Mouse (Mus musculus) ES-CJ7 (cell line): ENCODE measurements around the gene Tff1.

Experiments
- DNase-seq: peaks from one replicate; pipeline ENCODE4 v3.0.0; 2011; ENCODE audit warnings: low read depth, low spot score

Tff1 gene

DNA sequence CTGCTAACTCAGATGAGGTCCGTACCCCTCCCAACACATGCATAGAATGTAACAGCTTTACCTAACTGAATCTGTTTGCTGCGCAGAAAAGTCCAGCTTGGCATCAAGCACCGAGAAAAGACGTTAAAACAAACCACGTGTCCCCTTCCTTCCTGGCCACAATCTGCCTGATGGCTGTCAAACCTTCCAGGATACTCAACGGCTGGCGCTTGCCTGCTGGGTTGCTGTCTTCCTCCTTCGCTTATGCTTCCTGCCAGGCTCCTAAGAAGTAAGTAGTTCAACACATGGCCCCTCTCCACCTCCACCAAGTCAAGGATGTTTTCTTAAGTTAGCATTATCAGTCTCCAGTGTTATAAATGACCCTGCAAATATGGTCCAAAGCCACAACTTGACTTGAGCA lies 11.3 kb downstream of the Tff1 start:
- DNase-seq = no peak

- no peak for DNase-seq
Measured at GRCm38 (mm10) chr17:31152966-31153499, 12.0 kb downstream of the Tff1 start.

GRCm38 (mm10) chr17:31152512-31152911 lies 12.6 kb downstream of the Tff1 start:
- DNase-seq = no peak

DNA sequence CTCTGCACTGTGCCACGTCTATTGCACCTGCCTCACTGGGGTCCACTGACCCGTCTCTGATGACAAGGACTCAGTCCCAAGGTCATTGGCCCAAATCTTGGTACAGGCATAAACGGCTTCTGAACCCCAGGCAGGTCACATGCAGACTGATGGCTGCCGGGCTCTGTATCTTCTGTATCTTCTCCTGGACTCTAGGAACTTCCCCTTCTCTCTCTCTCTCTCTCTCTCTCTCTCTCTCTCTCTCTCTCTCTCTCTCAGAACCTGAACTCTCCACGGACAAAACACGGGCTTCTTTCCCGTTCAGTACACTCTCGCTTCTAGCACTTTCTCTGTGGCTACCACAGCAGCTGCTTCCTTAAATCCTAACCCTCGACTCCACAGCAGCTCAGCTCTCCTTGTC lies 19.1 kb downstream of the Tff1 start:
- no peak for DNase-seq

- DNase-seq = peak; percentile 71
Measured at GRCm38 (mm10) chr17:31144040-31145037, 20.7 kb downstream of the Tff1 start, which contains the start of gene Tff2. Tff2 (minus strand) TSS chr17:31144282.

- DNase-seq = no peak
Measured at GRCm38 (mm10) chr17:31142116-31142515, 23.0 kb downstream of the Tff1 start.

DNA sequence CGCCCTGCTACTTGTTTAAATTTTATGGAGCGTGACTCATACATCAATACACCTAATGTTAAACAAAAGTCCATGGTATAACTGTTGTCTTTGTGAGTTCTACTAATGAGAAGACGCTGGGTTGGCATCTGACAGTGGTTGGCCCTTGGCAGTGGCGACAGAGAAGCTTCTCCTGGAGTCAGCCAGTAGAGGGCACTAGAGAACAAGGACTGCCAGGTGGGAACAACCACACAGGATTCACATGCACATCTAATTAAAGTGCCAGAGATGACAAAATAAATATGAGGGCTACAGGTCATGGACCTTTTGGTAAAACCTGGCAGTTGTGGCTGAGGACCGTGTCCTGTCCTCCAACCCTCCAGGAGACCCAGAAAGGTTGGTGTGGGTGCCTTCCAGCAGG lies 26.7 kb downstream of the Tff1 start:
- DNase-seq = peak; percentile 63

DNA sequence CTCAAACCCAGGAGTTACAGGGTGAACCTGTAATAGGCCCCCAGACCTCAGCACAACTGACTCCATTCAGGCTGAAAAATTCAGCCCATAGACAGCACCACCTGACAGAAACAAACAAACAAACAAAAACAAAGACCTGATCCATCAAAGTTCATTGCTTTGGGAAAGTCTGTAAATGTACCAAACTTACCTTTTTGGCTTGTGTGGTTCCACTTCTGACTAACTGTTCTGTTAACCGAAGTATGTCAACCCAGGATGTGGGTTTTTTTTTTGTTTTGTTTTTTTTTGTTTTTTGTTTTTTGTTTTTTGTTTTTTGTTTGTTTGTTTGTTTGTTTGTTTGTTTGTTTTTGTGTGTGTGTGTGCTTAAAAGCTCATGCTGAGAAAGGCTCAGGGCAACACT lies 28.3 kb downstream of the Tff1 start:
- DNase-seq = no peak

DNA sequence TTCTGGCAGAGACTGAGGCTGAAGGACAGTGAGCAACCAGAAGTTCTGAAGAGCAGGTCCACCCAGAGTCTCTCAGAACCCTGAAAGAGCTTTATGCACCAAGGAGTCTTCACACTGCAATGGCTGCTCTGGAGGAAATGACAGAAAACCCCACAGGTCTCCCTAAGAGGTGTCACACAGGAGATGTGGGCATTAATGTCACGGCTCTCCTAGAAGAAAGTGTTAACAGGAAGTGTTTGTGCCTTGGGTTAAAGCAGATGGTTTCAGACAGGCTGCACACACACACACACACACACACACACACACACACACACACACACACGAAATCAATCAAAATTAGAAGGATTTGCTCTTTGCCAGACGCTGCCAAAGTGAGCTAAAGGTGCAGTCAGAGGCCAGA lies 28.8 kb downstream of the Tff1 start:
- DNase-seq = no peak

DNA sequence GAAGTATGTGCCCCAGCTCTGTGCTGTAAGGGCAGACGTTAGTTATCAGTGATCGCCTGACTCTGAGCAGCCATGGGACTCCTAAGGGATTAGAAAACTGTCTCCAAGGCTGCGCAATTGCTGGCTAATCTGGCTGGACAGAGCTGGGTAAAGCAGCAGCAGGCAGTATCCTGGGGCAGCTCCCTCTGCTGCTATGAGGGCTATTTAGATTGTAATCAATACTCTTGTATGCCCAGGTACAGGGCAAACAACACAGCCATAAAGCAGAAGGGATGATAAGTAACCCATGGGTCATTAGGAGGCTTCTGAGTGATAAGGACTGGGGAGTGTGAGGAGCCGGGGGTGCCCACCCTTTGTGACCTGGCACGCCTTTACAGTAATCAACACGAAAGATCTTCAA lies 30.2 kb downstream of the Tff1 start:
- no peak for DNase-seq

DNA sequence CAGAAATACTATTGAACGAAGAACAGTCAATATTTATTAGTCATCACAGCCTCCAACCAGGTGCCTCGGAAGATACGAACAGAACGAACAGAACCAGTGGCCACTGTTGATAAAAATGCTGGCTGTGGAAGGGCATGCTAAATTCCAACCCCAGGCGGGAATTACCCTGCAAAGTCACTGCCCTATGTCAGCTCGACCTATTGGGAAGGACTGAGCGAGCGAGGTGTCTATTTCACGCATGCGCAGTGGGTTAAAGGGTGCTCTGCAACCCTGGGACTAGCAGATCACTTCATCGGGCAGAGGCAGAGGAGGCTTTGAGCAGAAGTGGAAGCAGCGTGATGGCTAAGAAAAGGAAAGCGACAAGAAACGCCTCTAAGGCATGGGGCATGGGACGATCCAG lies 31.3 kb downstream of the Tff1 start:
- DNase-seq = peak; percentile 61

- no peak for DNase-seq
Measured at GRCm38 (mm10) chr17:31131269-31131821, 33.7 kb downstream of the Tff1 start.

- DNase-seq = no peak
Measured at GRCm38 (mm10) chr17:31129452-31129851, 35.6 kb downstream of the Tff1 start, which contains the start of gene Tff3. Tff3 (minus strand) TSS chr17:31129646.

- DNase-seq = no peak
Measured at GRCm38 (mm10) chr17:31128708-31129318, 36.3 kb downstream of the Tff1 start.

GRCm38 (mm10) chr17:31125548-31126266 lies 39.4 kb downstream of the Tff1 start:
- no peak for DNase-seq

DNA sequence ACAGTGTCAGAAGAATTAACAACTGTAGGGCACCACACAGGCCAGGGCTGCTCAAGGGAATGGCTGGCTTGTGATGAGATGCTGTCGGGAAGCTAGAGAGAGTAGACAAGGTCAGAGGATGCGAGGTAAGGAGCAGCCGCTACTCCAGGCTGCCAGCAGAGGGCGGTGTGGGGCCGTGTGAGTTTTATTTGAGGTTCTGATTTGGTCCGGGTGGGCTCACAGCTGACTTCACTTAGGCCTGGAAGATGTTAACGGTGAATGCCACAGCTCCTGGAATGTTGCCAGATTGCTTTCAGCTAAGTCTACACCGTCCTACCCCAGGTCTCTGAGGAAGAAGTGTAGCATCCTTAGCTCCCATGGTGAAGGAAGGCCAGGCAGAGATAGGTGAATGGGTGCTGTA lies 43.1 kb downstream of the Tff1 start:
- peak; percentile 72 for DNase-seq

DNA sequence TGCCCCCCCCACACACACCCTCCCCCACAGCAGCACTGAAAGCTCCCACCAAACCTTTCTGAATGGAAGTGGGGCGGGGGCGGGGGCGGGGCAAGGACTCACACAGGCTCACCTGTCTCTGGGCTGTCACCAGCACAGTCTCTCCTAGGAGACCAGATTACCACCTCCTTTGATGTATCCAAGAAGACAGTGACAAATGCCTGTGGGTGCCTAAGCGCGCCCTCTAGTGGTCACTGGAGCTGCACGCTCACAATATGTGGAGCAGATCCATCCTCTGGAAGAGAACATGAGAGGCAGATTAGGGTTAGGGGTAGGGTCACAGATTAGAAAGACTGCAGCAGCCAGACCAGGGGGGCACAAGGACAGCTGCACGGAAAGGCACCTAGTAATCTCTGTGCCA lies 45.6 kb downstream of the Tff1 start:
- DNase-seq = peak; percentile 82

DNA sequence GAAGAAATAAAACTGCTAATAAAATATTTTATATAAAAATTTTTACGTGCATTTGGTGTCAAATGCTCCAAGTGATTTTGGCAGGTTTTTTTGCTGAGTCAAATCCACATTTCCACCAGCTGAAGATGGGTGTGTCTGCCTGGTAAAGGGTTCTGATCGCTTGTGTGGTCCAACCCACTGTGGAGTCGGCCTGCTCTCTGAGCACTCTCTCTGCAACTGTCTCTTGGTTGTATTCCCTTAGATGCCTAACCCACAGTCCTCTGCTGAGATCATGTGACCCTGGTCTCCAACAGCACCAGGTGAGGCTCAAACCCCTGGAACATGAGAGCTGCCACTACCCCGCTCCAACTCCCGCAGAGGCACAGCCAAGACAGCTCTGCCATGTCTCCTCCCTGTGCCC lies 47.1 kb downstream of the Tff1 start:
- DNase-seq = peak; percentile 64

DNA sequence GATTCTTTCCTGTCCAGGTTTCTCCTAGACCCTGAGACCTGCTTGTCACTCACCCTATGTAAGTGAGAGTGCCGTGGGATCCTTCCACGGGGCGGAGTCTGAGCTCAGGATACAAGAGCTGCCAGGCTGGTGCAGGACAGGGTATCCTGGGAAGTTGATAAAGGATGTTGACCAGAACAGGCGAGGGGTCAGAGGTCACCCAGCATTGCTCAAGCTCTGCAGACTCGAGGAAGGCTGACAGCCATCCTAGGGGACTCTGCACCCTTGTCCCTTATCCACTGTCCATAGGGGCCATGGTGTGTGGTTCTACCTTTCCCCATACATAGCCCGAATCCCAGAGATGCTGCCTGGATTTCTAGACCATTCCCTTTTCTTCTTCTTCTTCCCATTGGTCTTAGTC lies 49.0 kb downstream of the Tff1 start:
- no peak for DNase-seq

GRCm38 (mm10) chr17:31113191-31113856 lies 51.8 kb downstream of the Tff1 start:
- peak; percentile 85 for DNase-seq
